ENCODE assay signal across 19 mouse cellular contexts in the genomic region with DNA sequence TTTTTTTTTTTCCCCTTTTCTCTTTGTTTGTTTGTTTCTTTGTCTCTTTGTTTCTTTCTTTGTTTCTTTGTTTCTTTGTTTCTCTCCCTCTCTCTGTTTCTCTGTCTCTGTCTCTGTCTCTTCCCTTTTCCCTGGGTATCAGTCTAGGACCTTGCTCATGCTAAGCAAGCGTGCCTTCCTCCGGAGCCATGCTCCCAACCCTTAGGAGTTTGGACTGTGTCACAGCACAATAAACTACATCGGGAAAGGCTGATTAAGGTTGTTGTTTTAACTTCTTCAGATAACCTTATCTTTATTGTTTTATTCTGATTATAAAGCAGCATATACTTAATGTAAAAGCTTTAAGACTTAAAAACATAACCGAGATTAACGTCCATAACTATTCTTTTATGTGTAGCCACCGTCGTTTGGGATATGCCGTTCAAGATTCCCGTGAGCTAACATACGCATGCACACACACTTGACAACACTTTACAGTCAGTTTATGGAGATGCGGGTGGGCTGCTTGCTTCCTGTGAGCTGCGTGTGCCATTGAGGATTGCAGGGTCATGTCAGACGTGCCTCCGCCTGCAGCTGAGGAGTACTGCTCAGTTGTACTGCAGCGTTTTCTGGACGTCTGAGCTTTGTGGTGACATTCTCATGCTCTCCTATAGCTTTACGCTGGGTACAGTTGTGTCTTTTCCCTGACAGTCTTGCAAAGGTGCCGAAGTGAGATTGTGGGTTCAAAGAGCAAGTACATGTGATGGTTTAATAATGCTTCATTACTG. TPM values are rescaled to one million over a fixed set of nuclear protein-coding genes. Genes with fewer than 3 reads are reported as not detected.
DNase-seq lines count a peak whose midpoint lies in the region; ATAC-seq and TF ChIP-seq lines count a peak whose summit lies in the region.
"Had no signal": no experiment of that assay in that cellular context is flagged by ENCODE, and none has a peak within 500 bp of the region (broad histone marks: within the 10 kb centered on the region; RNA-seq: fewer than 3 reads in every experiment).

No protein-coding gene starts in this region.

- H3K4me3 ChIP-seq in kidney, postnatal 0 days (replicated peaks; ENCODE audit: low read depth, low read length): no peak overlapping the region
- no peak overlapping the region for H3K4me3 ChIP-seq in intestine, embryonic 14.5 days (ENCODE audit: low read depth, low read length)
- H3K4me3 ChIP-seq in intestine, embryonic 15.5 days (replicated peaks): no peak overlapping the region
- peak overlapping the region; percentile 37 for H3K4me3 ChIP-seq in small intestine, adult 2 months (ENCODE audit: low read depth, low read length)
- no peak overlapping the region for H3K4me3 ChIP-seq in gastrocnemius, adult 2 months
- H3K4me3 ChIP-seq: embryonic facial prominence, embryonic 15.5 days; erythroblast, embryonic 14.5 days; forebrain, embryonic 10.5 days; hindbrain, embryonic 13.5 days had no signal

- ATAC-seq in kidney, postnatal 0 days (replicated peaks; ENCODE audit: low FRiP score, low read depth): no peak
- no peak for ATAC-seq in intestine, embryonic 14.5 days (replicated peaks; ENCODE audit: low FRiP score, low TSS enrichment, low read depth)
- peak; percentile 76 for ATAC-seq in intestine, embryonic 15.5 days
- ATAC-seq: forebrain, embryonic 14.5 days had no signal

- no peak for DNase-seq in kidney, postnatal 0 days (ENCODE audit: low spot score)
- no peak for DNase-seq in kidney, adult 18-20 months
- no peak for DNase-seq in intestine, embryonic 14.5 days (ENCODE audit: low spot score)
- no peak for DNase-seq in gastrocnemius, adult 2 months
- DNase-seq: adrenal gland, adult 2 months; adrenal gland, postnatal 36 days; cerebellum, adult 8-10 months; cerebellum, postnatal 14 days; embryo, embryonic 11 days; gastrocnemius, postnatal 36 days; heart, adult 11 months; heart, postnatal 4 days had no signal

- H3K27ac ChIP-seq in kidney, postnatal 0 days: peak overlapping the region; percentile 22; the same call in 1 of the 2 replicates
- peak overlapping the region; percentile 38; the same call in 1 of the 2 replicates for H3K27ac ChIP-seq in intestine, embryonic 14.5 days (ENCODE audit: low read depth)
- peak overlapping the region; percentile 58; the same call in 1 of the 2 replicates for H3K27ac ChIP-seq in intestine, embryonic 15.5 days
- H3K27ac ChIP-seq in small intestine, adult 2 months (ENCODE audit: insufficient read depth, low read depth, low read length): peak overlapping the region; percentile 93
- H3K27ac ChIP-seq in gastrocnemius, adult 2 months: no peak overlapping the region; the same call in 1 of the 2 replicates
- H3K27ac ChIP-seq: embryonic facial prominence, embryonic 15.5 days; forebrain, embryonic 10.5 days; hindbrain, embryonic 13.5 days had no signal

- H3K36me3 ChIP-seq in kidney, postnatal 0 days (ENCODE audit: insufficient read depth, low read length): no peaks in the 10 kb centered on the region
- no peaks in the 10 kb centered on the region for H3K36me3 ChIP-seq in intestine, embryonic 14.5 days (ENCODE audit: control insufficient read depth, insufficient read depth, low read length)
- no peaks in the 10 kb centered on the region for H3K36me3 ChIP-seq in intestine, embryonic 15.5 days
- peaks cover 4% of the 10 kb centered on the region; the same call in 1 of the 2 replicates for H3K36me3 ChIP-seq in small intestine, adult 2 months (ENCODE audit: control insufficient read depth, insufficient read depth, low read length)
- H3K36me3 ChIP-seq: embryonic facial prominence, embryonic 15.5 days; forebrain, embryonic 10.5 days; hindbrain, embryonic 13.5 days had no signal

- intact Hi-C loops in gastrocnemius, adult 2 months (cut with DNase I): no loop called here

- no peak for TF ChIP-seq POLR2A in small intestine, adult 2 months (IDR thresholded peaks at IDR 0.05; ENCODE audit: low read depth, low read length)

- H3K27me3 ChIP-seq in kidney, postnatal 0 days (ENCODE audit: insufficient read depth, low read length): no peaks in the 10 kb centered on the region
- H3K27me3 ChIP-seq in intestine, embryonic 14.5 days (replicated peaks; ENCODE audit: control insufficient read depth, insufficient read depth, low read length): no peaks in the 10 kb centered on the region
- H3K27me3 ChIP-seq in intestine, embryonic 15.5 days (replicated peaks): no peaks in the 10 kb centered on the region
- no peaks in the 10 kb centered on the region for H3K27me3 ChIP-seq in small intestine, adult 2 months (ENCODE audit: control insufficient read depth, insufficient read depth, low read length)
- H3K27me3 ChIP-seq: embryonic facial prominence, embryonic 15.5 days; hindbrain, embryonic 13.5 days had no signal

- TF ChIP-seq CTCF in kidney, postnatal 0 days (IDR thresholded peaks at IDR 0.05; ENCODE audit: low read depth): no peak
- TF ChIP-seq CTCF in small intestine, adult 2 months (IDR thresholded peaks at IDR 0.05; ENCODE audit: extremely low read depth, insufficient read length, insufficient replicate concordance, low read depth, low read length): no peak
- no peak for TF ChIP-seq CTCF in gastrocnemius, adult 2 months (IDR thresholded peaks at IDR 0.05)

- WGBS in kidney, postnatal 0 days: 52% methylated on average over 18 of the region's 18 CpGs
- 53% methylated on average over 18 of the region's 18 CpGs for WGBS in intestine, embryonic 14.5 days
- 46% methylated on average over 18 of the region's 18 CpGs for WGBS in intestine, embryonic 15.5 days
- 28% methylated on average over 18 of the region's 18 CpGs for WGBS in small intestine, adult 2 months

- H3K4me2 ChIP-seq in kidney, postnatal 0 days (ENCODE audit: low read length): no peak overlapping the region
- no peak overlapping the region for H3K4me2 ChIP-seq in intestine, embryonic 14.5 days (ENCODE audit: low read length)
- no peak overlapping the region for H3K4me2 ChIP-seq in intestine, embryonic 15.5 days (replicated peaks)
- H3K4me2 ChIP-seq: embryonic facial prominence, embryonic 15.5 days; hindbrain, embryonic 13.5 days had no signal

- peaks cover 35% of the 10 kb centered on the region for H3K4me1 ChIP-seq in kidney, postnatal 0 days (replicated peaks; ENCODE audit: insufficient read depth, low read length)
- H3K4me1 ChIP-seq in intestine, embryonic 14.5 days (replicated peaks; ENCODE audit: control insufficient read depth, insufficient read depth, low read length): peaks cover 3% of the 10 kb centered on the region
- peaks cover 26% of the 10 kb centered on the region for H3K4me1 ChIP-seq in intestine, embryonic 15.5 days (replicated peaks)
- H3K4me1 ChIP-seq in small intestine, adult 2 months (ENCODE audit: control insufficient read depth, insufficient read depth, insufficient read length, low read length): peaks cover 35% of the 10 kb centered on the region

- H3K9ac ChIP-seq in kidney, postnatal 0 days (ENCODE audit: low read depth, low read length): no peak overlapping the region
- no peak overlapping the region for H3K9ac ChIP-seq in intestine, embryonic 14.5 days (ENCODE audit: low read length)
- H3K9ac ChIP-seq in intestine, embryonic 15.5 days: no peak overlapping the region
- H3K9ac ChIP-seq: embryonic facial prominence, embryonic 15.5 days; hindbrain, embryonic 13.5 days had no signal

- no peaks in the 10 kb centered on the region for H3K9me3 ChIP-seq in kidney, postnatal 0 days (replicated peaks; ENCODE audit: low read length)
- no peaks in the 10 kb centered on the region for H3K9me3 ChIP-seq in intestine, embryonic 14.5 days (ENCODE audit: control insufficient read depth, low read length)
- H3K9me3 ChIP-seq in intestine, embryonic 15.5 days: no peaks in the 10 kb centered on the region
- H3K9me3 ChIP-seq: embryonic facial prominence, embryonic 15.5 days; forebrain, embryonic 10.5 days; hindbrain, embryonic 13.5 days had no signal

RNA-seq across cellular contexts. Expression of a gene that starts 52.7 kb away (rescaled TPM):
- polyA plus RNA-seq in kidney, postnatal 0 days (2015; fragmentation: Nextera tagmentation; extraction: Ambion mirVana): 35.2 and 39.6 TPM in 2 replicates
- 66.2 and 71.8 TPM in 2 replicates for polyA plus RNA-seq in intestine, embryonic 14.5 days (2014; fragmentation: Nextera tagmentation; extraction: Ambion mirVana)
- polyA plus RNA-seq in intestine, embryonic 15.5 days (2015; fragmentation: Nextera tagmentation; extraction: Ambion mirVana): 50.4 and 53.8 TPM in 2 replicates
- polyA plus RNA-seq in small intestine, adult 2 months (2012; rRNA removed): 15.1 and 172 TPM in 2 replicates
- 10 to 100 TPM; 48.6 to 51.2 TPM for total RNA-seq in gastrocnemius, adult 2 months (2021)
